Mouse (Mus musculus): ENCODE results near the gene Fam84b. TPM values are rescaled to one million over a fixed set of nuclear protein-coding genes. Genes with fewer than 3 reads are reported as not detected.

Fam84b gene
- polyA plus RNA-seq, 2 experiments: 5.4 to 9.7 TPM

GRCm38 (mm10) chr15:60838135-60838534 lies 15.4 kb downstream of the Fam84b start:
- no peak overlapping the region for H3K4me2 ChIP-seq (replicated peaks; ENCODE audit: low read depth, low read length, severe bottlenecking)
- H3K36me3 ChIP-seq (ENCODE audit: control insufficient read depth, insufficient read depth, low read length): no peaks in the 10 kb centered on the region
- ATAC-seq (ENCODE audit: low FRiP score, low read depth): no peak
- H3K27ac ChIP-seq (replicated peaks; ENCODE audit: low read depth, low read length): no peak overlapping the region
- no peaks in the 10 kb centered on the region for H3K27me3 ChIP-seq (ENCODE audit: control insufficient read depth, insufficient read depth, low read length)
- 62% methylated on average over 8 of the region's 8 CpGs for WGBS
- no peak overlapping the region for H3K9ac ChIP-seq (ENCODE audit: low read depth, low read length, severe bottlenecking)
- DNase-seq (ENCODE audit: low spot score): no peak
- H3K4me3 ChIP-seq (replicated peaks; ENCODE audit: low read length): no peak overlapping the region
- no peaks in the 10 kb centered on the region for H3K9me3 ChIP-seq (ENCODE audit: control insufficient read depth, low read length)
- H3K4me1 ChIP-seq (ENCODE audit: control insufficient read depth, insufficient read depth, low read length): peaks cover 4% of the 10 kb centered on the region; the same call in 1 of the 2 replicates
- TF ChIP-seq POLR2A (IDR thresholded peaks at IDR 0.05; ENCODE audit: borderline replicate concordance, extremely low read depth, insufficient read depth, insufficient read length): no peak

GRCm38 (mm10) chr15:60837719-60838118 lies 15.9 kb downstream of the Fam84b start:
- Histone ChIP-seq H3K4me2 (replicated peaks; ENCODE audit: low read depth, low read length, severe bottlenecking) (no peak overlapping the region), H3K4me1 (ENCODE audit: control insufficient read depth, insufficient read depth, low read length) (peaks cover 4% of the 10 kb centered on the region; the same call in 1 of the 2 replicates), H3K27me3 (ENCODE audit: control insufficient read depth, insufficient read depth, low read length) (no peaks in the 10 kb centered on the region), H3K36me3 (ENCODE audit: control insufficient read depth, insufficient read depth, low read length) (no peaks in the 10 kb centered on the region), H3K9ac (ENCODE audit: low read depth, low read length, severe bottlenecking) (no peak overlapping the region), H3K27ac (replicated peaks; ENCODE audit: low read depth, low read length) (no peak overlapping the region), H3K9me3 (ENCODE audit: control insufficient read depth, low read length) (no peaks in the 10 kb centered on the region), H3K4me3 (replicated peaks; ENCODE audit: low read length) (no peak overlapping the region)
- no peak for TF ChIP-seq POLR2A (IDR thresholded peaks at IDR 0.05; ENCODE audit: borderline replicate concordance, extremely low read depth, insufficient read depth, insufficient read length)
- DNase-seq (ENCODE audit: low spot score) (no peak), ATAC-seq (ENCODE audit: low FRiP score, low read depth) (no peak)
- WGBS: 92% methylated on average over 9 of the region's 9 CpGs

- no peak for TF ChIP-seq POLR2A (IDR thresholded peaks at IDR 0.05; ENCODE audit: borderline replicate concordance, extremely low read depth, insufficient read depth, insufficient read length)
- Histone ChIP-seq H3K27ac (replicated peaks; ENCODE audit: low read depth, low read length) (no peak overlapping the region), H3K27me3 (ENCODE audit: control insufficient read depth, insufficient read depth, low read length) (no peaks in the 10 kb centered on the region), H3K4me1 (ENCODE audit: control insufficient read depth, insufficient read depth, low read length) (peaks cover 4% of the 10 kb centered on the region; the same call in 1 of the 2 replicates), H3K9ac (ENCODE audit: low read depth, low read length, severe bottlenecking) (no peak overlapping the region), H3K4me2 (replicated peaks; ENCODE audit: low read depth, low read length, severe bottlenecking) (no peak overlapping the region), H3K36me3 (ENCODE audit: control insufficient read depth, insufficient read depth, low read length) (no peaks in the 10 kb centered on the region), H3K9me3 (ENCODE audit: control insufficient read depth, low read length) (no peaks in the 10 kb centered on the region), H3K4me3 (replicated peaks; ENCODE audit: low read length) (no peak overlapping the region)
- 72% methylated on average over 4 of the region's 4 CpGs for WGBS
- no peak for DNase-seq (ENCODE audit: low spot score)
- no peak for ATAC-seq (ENCODE audit: low FRiP score, low read depth)
These were observed 17.3 kb downstream of the Fam84b start for GRCm38 (mm10) chr15:60836321-60836720.

- Histone ChIP-seq H3K36me3 (ENCODE audit: control insufficient read depth, insufficient read depth, low read length) (no peaks in the 10 kb centered on the region), H3K4me2 (replicated peaks; ENCODE audit: low read depth, low read length, severe bottlenecking) (no peak overlapping the region), H3K27ac (replicated peaks; ENCODE audit: low read depth, low read length) (no peak overlapping the region), H3K4me1 (ENCODE audit: control insufficient read depth, insufficient read depth, low read length) (no peaks in the 10 kb centered on the region), H3K27me3 (ENCODE audit: control insufficient read depth, insufficient read depth, low read length) (no peaks in the 10 kb centered on the region), H3K4me3 (replicated peaks; ENCODE audit: low read length) (no peak overlapping the region), H3K9ac (ENCODE audit: low read depth, low read length, severe bottlenecking) (no peak overlapping the region), H3K9me3 (ENCODE audit: control insufficient read depth, low read length) (no peaks in the 10 kb centered on the region)
- WGBS: 87% methylated on average over 5 of the region's 5 CpGs
- no peak for DNase-seq (ENCODE audit: low spot score)
- no peak for ATAC-seq (ENCODE audit: low FRiP score, low read depth)
- TF ChIP-seq POLR2A (IDR thresholded peaks at IDR 0.05; ENCODE audit: borderline replicate concordance, extremely low read depth, insufficient read depth, insufficient read length): no peak
These were observed 18.7 kb downstream of the Fam84b start for GRCm38 (mm10) chr15:60834598-60835571.

- DNase-seq (ENCODE audit: low spot score) (no peak), ATAC-seq (ENCODE audit: low FRiP score, low read depth) (no peak)
- Histone ChIP-seq H3K4me2 (replicated peaks; ENCODE audit: low read depth, low read length, severe bottlenecking) (no peak overlapping the region), H3K4me3 (replicated peaks; ENCODE audit: low read length) (no peak overlapping the region), H3K36me3 (ENCODE audit: control insufficient read depth, insufficient read depth, low read length) (no peaks in the 10 kb centered on the region), H3K4me1 (ENCODE audit: control insufficient read depth, insufficient read depth, low read length) (no peaks in the 10 kb centered on the region), H3K9me3 (ENCODE audit: control insufficient read depth, low read length) (no peaks in the 10 kb centered on the region), H3K27me3 (ENCODE audit: control insufficient read depth, insufficient read depth, low read length) (no peaks in the 10 kb centered on the region), H3K9ac (ENCODE audit: low read depth, low read length, severe bottlenecking) (no peak overlapping the region), H3K27ac (replicated peaks; ENCODE audit: low read depth, low read length) (no peak overlapping the region)
- no peak for TF ChIP-seq POLR2A (IDR thresholded peaks at IDR 0.05; ENCODE audit: borderline replicate concordance, extremely low read depth, insufficient read depth, insufficient read length)
- 21% methylated on average over 2 of the region's 2 CpGs for WGBS
These were observed 19.9 kb downstream of the Fam84b start for GRCm38 (mm10) chr15:60833476-60834218.

Data from limb, embryonic 14.5 days (tissue).